Mouse (Mus musculus) bone marrow macrophage, adult 2 months (primary cell): ENCODE results near the gene Olfr713.

Source experiments
- CTCF ChIP-seq: IDR thresholded peaks from 2 replicates; pipeline ENCODE4 v1.5.1; 2012; ENCODE audit warnings: low read depth, mild to moderate bottlenecking, low read length, moderate library complexity
- POLR2A ChIP-seq: IDR thresholded peaks from 2 replicates; pipeline ENCODE4 v1.6.1; 2012; ENCODE audit warnings: mild to moderate bottlenecking, low read depth, low read length, borderline replicate concordance

GRCm38 (mm10) chr7:107000798-107001197 lies 30.2 kb upstream of the Olfr713 start:
- TF ChIP-seq CTCF (no peak), POLR2A (no peak)
